Mouse (Mus musculus): ENCODE results near the gene Gm38431. TPM values are rescaled to one million over a fixed set of nuclear protein-coding genes. Genes with fewer than 3 reads are reported as not detected.

Gene Gm38431
- polyA plus RNA-seq, 1 experiment from 2014 or later, result 2.9 TPM

DNA sequence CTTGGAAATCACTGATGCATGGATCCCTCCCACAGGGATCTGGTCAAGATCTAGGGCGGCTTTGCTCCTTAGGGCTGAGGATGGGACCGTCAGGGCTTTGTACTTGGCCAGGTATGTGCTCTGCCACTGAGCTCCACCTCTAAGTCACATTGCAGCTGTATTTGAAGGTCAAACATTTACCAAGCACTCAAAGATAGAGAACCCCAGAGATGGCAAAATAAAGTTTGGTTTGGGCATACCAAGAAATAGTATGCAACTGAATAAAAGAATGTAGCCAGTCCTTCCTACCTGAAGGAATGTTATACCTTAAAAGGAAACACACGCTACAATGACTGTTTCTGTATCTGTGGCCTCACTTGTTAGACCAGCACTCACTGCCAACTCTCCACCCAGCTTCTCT, 70.4 kb downstream of the Gm38431 start:
- no peaks in the 10 kb centered on the region for H3K9me3 ChIP-seq
- no peak for DNase-seq (ENCODE audit: low spot score)
- H3K4me1 ChIP-seq (replicated peaks), result peaks cover under 1% of the 10 kb centered on the region; the same call in 1 of the 2 replicates
- no peak overlapping the region for H3K27ac ChIP-seq
- H3K27me3 ChIP-seq (ENCODE audit: insufficient read depth, poor library complexity, severe bottlenecking), result peaks cover 46% of the 10 kb centered on the region
- no peaks in the 10 kb centered on the region for H3K36me3 ChIP-seq
- no peak overlapping the region for H3K4me3 ChIP-seq
- 71% methylated on average over 3 of the region's 3 CpGs for WGBS

DNA sequence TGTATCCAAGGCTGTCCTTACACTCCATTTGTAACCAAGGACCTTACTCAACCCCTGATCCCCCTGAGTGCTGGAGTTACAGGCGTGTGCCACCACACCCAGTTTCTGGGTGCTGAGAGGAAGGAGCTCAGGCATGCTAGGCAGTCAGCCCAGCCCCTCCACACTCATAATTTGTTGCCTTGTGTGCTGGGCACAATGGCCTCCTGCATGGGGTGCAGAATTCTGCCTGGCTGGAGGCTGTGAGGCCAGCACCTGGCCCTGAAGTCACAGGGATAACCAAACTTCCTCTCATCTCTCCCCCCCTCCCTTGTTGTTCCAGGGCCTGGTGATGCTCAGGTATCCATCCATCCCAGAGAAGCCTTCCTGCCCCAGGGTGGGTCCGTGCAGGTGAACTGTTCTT, 73.2 kb downstream of the Gm38431 start:
- 78% methylated on average over 2 of the region's 2 CpGs for WGBS
- DNase-seq (ENCODE audit: low spot score), result no peak
- peaks cover 60% of the 10 kb centered on the region for H3K27me3 ChIP-seq (ENCODE audit: insufficient read depth, poor library complexity, severe bottlenecking)

More for the DNA sequence above, 73.2 kb downstream of the Gm38431 start:
- Histone ChIP-seq H3K4me3 (no peak overlapping the region), H3K4me1 (replicated peaks) (peaks cover 15% of the 10 kb centered on the region), H3K36me3 (no peaks in the 10 kb centered on the region), H3K27ac (no peak overlapping the region), H3K9me3 (no peaks in the 10 kb centered on the region)

MicroRNAs within 50 kb of the gene (microRNA counts, 519-probe panel; counts per million panel counts)
- 2,908 counts per million, percentile 82 among the panel's probes with 10 or more counts for microRNA mmu-miR-1900

Other genes with a start within 250 kb of the Gm38431 start
- gene A230050P20Rik, start 223.4 kb downstream of the Gm38431 start, polyA plus RNA-seq (2016; fragmentation: Nextera tagmentation; extraction: Ambion mirVana), result 0.85 and 1.4 TPM in 2 replicates
- 5.5 and 7.0 TPM in 2 replicates for gene Angptl6, start 212.3 kb downstream of the Gm38431 start, polyA plus RNA-seq (2016; fragmentation: Nextera tagmentation; extraction: Ambion mirVana)
- 80.1 and 87.3 TPM in 2 replicates for gene Ppan, start 203.8 kb downstream of the Gm38431 start, polyA plus RNA-seq (2016; fragmentation: Nextera tagmentation; extraction: Ambion mirVana)
- 406 and 412 TPM in 2 replicates for gene Eif3g, start 193.4 kb downstream of the Gm38431 start, polyA plus RNA-seq (2016; fragmentation: Nextera tagmentation; extraction: Ambion mirVana)
- 104 and 150 TPM in 2 replicates for gene Dnmt1, start 132.1 kb downstream of the Gm38431 start, polyA plus RNA-seq (2016; fragmentation: Nextera tagmentation; extraction: Ambion mirVana)
- gene S1pr2, start 115.2 kb downstream of the Gm38431 start, polyA plus RNA-seq (2016; fragmentation: Nextera tagmentation; extraction: Ambion mirVana), result 24.2 and 25.2 TPM in 2 replicates
- 136 and 150 TPM in 2 replicates for gene Mrpl4, start 89.3 kb downstream of the Gm38431 start, polyA plus RNA-seq (2016; fragmentation: Nextera tagmentation; extraction: Ambion mirVana)
- 5.1 and 5.8 TPM in 2 replicates for gene Icam1, start 76.0 kb downstream of the Gm38431 start, polyA plus RNA-seq (2016; fragmentation: Nextera tagmentation; extraction: Ambion mirVana)
- gene Icam4, start 62.6 kb downstream of the Gm38431 start, polyA plus RNA-seq (2016; fragmentation: Nextera tagmentation; extraction: Ambion mirVana), result 5.9 and 6.0 TPM in 2 replicates
- gene Icam5, start 59.9 kb downstream of the Gm38431 start, polyA plus RNA-seq (2016; fragmentation: Nextera tagmentation; extraction: Ambion mirVana), result 0.07 TPM in 1 of 2 replicates, not detected in the other
- gene Zglp1, start 24.9 kb downstream of the Gm38431 start, polyA plus RNA-seq (2016; fragmentation: Nextera tagmentation; extraction: Ambion mirVana), result 1.0 TPM in 2 replicates
- gene Gm49373, start 18.9 kb downstream of the Gm38431 start, polyA plus RNA-seq (2016; fragmentation: Nextera tagmentation; extraction: Ambion mirVana), result 1.0 and 1.4 TPM in 2 replicates
- 64.4 and 66.3 TPM in 2 replicates for gene Fdx1l, start 18.4 kb downstream of the Gm38431 start, polyA plus RNA-seq (2016; fragmentation: Nextera tagmentation; extraction: Ambion mirVana)
- gene Raver1, start within 50 bp of the Gm38431 start, polyA plus RNA-seq (2016; fragmentation: Nextera tagmentation; extraction: Ambion mirVana), result 94.3 and 103 TPM in 2 replicates
- 15.3 and 15.5 TPM in 2 replicates for gene Tyk2, start 39.2 kb upstream of the Gm38431 start, polyA plus RNA-seq (2016; fragmentation: Nextera tagmentation; extraction: Ambion mirVana)
- 333 and 374 TPM in 2 replicates for gene Cdc37, start 58.0 kb upstream of the Gm38431 start, polyA plus RNA-seq (2016; fragmentation: Nextera tagmentation; extraction: Ambion mirVana)
- gene Pde4a, start 73.7 kb upstream of the Gm38431 start, polyA plus RNA-seq (2016; fragmentation: Nextera tagmentation; extraction: Ambion mirVana), result 3.7 and 6.5 TPM in 2 replicates
- 46.5 and 50.0 TPM in 2 replicates for gene Keap1, start 147.4 kb upstream of the Gm38431 start, polyA plus RNA-seq (2016; fragmentation: Nextera tagmentation; extraction: Ambion mirVana)
- gene S1pr5, start 156.4 kb upstream of the Gm38431 start, polyA plus RNA-seq (2016; fragmentation: Nextera tagmentation; extraction: Ambion mirVana), result 0.20 and 0.35 TPM in 2 replicates
- 52.3 and 59.4 TPM in 2 replicates for gene Atg4d, start 173.3 kb upstream of the Gm38431 start, polyA plus RNA-seq (2016; fragmentation: Nextera tagmentation; extraction: Ambion mirVana)
- gene Kri1, start 196.0 kb upstream of the Gm38431 start, polyA plus RNA-seq (2016; fragmentation: Nextera tagmentation; extraction: Ambion mirVana), result 17.6 and 19.4 TPM in 2 replicates
- gene Cdkn2d, start 199.4 kb upstream of the Gm38431 start, polyA plus RNA-seq (2016; fragmentation: Nextera tagmentation; extraction: Ambion mirVana), result 58.4 and 73.5 TPM in 2 replicates
- gene Ap1m2, start 220.3 kb upstream of the Gm38431 start, polyA plus RNA-seq (2016; fragmentation: Nextera tagmentation; extraction: Ambion mirVana), result 4.8 and 14.6 TPM in 2 replicates
- gene Slc44a2, start 228.7 kb upstream of the Gm38431 start, polyA plus RNA-seq (2016; fragmentation: Nextera tagmentation; extraction: Ambion mirVana), result 68.7 and 75.7 TPM in 2 replicates